Mouse (Mus musculus) small intestine, adult 10 weeks (tissue): Measurements from ENCODE around the gene Cc2d2b. TPM values are rescaled to one million over a fixed set of nuclear protein-coding genes. Genes with fewer than 3 reads are reported as not detected.

ENCODE experiments used
- polyA plus RNA-seq: library from polyadenylated mRNA; stranded (reverse); fragments of 350-450 nt; fragmentation: Illumina TruSeq; extraction: RNeasy Lipid Tissue Mini Kit (QIAGEN cat#74804); gene quantifications from one replicate; pipeline ENCODE4 v1.2.3, GENCODE M21; 2014; ENCODE audit warnings: low replicate concordance

Cc2d2b gene
- polyA plus RNA-seq, result not detected

DNA sequence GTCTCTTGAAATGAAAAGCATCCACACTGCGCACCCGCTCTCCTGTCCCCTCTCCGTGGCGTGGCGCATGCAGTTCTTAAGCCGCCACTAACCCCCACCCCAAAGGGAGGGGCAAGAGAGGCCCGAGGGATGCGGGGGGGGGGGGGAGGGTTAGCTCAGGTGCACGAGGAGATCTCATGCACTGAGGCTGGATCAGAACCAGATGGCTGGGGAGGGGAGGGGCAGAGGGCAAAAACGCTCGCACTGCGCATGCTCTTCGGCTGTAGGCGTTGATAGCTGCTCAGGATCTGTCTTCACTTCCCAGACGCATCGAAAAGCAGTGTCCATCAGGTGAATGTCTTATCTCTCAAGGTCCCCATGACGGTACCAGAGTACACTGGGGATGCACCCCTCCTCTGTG, at the start of gene Cc2d2b:
Gene Cc2d2b, plus strand, starts transcription at position 195 of the 400 bp plus-strand sequence.

DNA sequence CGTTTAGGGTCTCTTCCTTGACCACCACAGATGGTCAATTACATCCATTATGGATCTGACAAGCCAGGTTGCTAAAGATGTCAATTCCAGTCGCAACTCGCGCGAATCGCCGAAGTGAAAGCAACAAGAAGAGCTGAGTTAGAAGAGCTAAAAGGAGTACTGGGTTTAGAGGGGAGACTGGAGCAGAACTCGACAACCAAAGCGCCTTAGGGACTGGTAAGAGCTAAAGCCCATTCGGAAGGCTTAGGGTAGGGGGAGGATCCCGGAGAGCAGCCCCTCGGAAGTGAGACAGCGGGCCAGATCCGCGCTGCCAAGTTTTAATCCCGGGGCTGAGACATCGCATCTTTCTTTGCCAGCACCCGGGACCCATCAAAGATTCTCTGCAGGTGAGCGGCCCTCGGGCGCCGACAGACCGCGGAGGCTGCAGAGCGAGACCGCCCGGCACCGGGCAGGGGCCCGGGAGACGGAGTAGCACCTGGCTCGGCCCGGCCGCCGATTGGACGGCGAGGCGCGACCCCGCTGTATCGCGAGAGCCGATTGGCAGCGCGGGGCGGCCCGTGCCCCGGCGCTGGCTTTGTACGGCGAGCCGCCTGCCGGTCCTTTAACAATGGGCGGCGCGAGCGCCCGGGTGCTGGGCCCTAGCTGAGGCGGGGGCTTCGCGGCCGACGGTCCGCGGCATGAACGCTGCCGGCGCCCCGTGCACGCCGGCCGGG, 82.3 kb downstream of the Cc2d2b start, which contains the start of gene Ccnj:
Gene Ccnj, plus strand, starts transcription at position 577 of the 713 bp plus-strand sequence.

Other genes with a start within 250 kb of the Cc2d2b start
- 80.5 TPM for gene Sorbs1, start 235.0 kb upstream of the Cc2d2b start, polyA plus RNA-seq
- gene Aldh18a1, start 160.3 kb upstream of the Cc2d2b start, polyA plus RNA-seq, result 36.4 TPM
- gene Tctn3, start 136.5 kb upstream of the Cc2d2b start, polyA plus RNA-seq, result 3.2 TPM
- 19.5 TPM for gene Entpd1, start 136.4 kb upstream of the Cc2d2b start, polyA plus RNA-seq
- 10.3 TPM for gene Ccnj, start 82.5 kb downstream of the Cc2d2b start, polyA plus RNA-seq
- gene Zfp518a, start 146.0 kb downstream of the Cc2d2b start, polyA plus RNA-seq, result 50.0 TPM
- 29.1 TPM for gene Blnk, start 245.8 kb downstream of the Cc2d2b start, polyA plus RNA-seq